Mouse (Mus musculus) olfactory bulb, adult 2 months (tissue): ENCODE data around the gene Osgepl1. TPM values are rescaled to one million over a fixed set of nuclear protein-coding genes. Genes with fewer than 3 reads are reported as not detected.
"Not testable (repeated sequence)": the region's sequence is repeated elsewhere in the genome, so short reads cannot be mapped to it uniquely, and the experiment has no call there.

ENCODE experiments used
- H3K27ac ChIP-seq: fragments of 200-500 bp; 2 replicates; pipeline ENCODE4 v1.5.1; 2012; ENCODE audit warnings: low read depth, low read length; ENCODE audit not compliant: insufficient read depth
- H3K4me1 ChIP-seq: fragments of 200-500 bp; 2 replicates; pipeline ENCODE4 v1.6.1; 2012; ENCODE audit warnings: low read length; ENCODE audit not compliant: control insufficient read depth, insufficient read depth
- H3K4me3 ChIP-seq: fragments of 200-500 bp; 2 replicates; pipeline ENCODE4 v1.5.1; 2012; ENCODE audit warnings: mild to moderate bottlenecking, low read depth, low read length, moderate library complexity; ENCODE audit not compliant: insufficient read depth
- CTCF ChIP-seq: fragments of 200-500 bp; IDR thresholded peaks from 2 replicates; pipeline ENCODE4 v1.5.1; 2012; ENCODE audit warnings: low read depth, mild to moderate bottlenecking, low read length, moderate library complexity; ENCODE audit not compliant: insufficient read depth
- POLR2A ChIP-seq: fragments of 200-500 bp; IDR thresholded peaks from 2 replicates; pipeline ENCODE4 v1.6.1; 2012; ENCODE audit warnings: mild to moderate bottlenecking, low read depth, low read length, moderate library complexity; ENCODE audit not compliant: insufficient read depth
- WGBS: fragments of 180-500 bp; shearing (Covaris S2); methylation state at CpG from one replicate; pipeline ENCODE4 v1.1.7; 2018; 5-methylcytosine and 5-hydroxymethylcytosine counted together
- polyA plus RNA-seq: library from polyadenylated mRNA; stranded (reverse); fragments of >200 nt; gene quantifications from 2 replicates; pipeline ENCODE4 v1.2.4, GENCODE M21; 2012; ENCODE audit warnings: low replicate concordance; ENCODE audit not compliant: missing spikeins, insufficient read depth, insufficient read length

The Osgepl1 gene
- polyA plus RNA-seq, 1 experiment: not detected

DNA sequence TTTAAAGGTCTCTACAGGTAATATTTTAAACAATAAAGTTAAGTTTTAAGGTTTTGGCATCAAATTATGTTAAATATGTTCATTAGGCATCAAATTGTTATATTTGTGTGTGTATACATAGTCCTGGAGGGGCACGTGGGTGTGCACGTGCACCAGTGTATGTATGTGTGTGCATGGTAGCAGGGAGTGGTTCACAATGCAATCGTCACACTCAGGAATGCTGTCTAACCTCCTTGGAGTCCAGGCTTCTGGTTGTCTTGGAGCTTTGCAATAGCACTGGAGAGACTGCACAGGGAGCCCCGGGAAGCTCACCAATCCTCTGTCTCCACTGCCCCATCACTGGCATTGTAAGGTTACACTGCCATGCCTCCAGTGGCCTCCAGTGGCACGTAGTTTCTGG, 9.8 kb downstream of the Osgepl1 start:
- TF ChIP-seq CTCF (no peak), POLR2A (no peak)
- no peaks in the 10 kb centered on the region for H3K4me1 ChIP-seq
- H3K27ac ChIP-seq: no peak overlapping the region
- H3K4me3 ChIP-seq: no peak overlapping the region
- WGBS: 95% methylated on average over 5 of the region's 5 CpGs

- WGBS: 95% methylated on average over 1 of the region's 1 CpGs
- Histone ChIP-seq H3K4me3 (no peak overlapping the region), H3K4me1 (no peaks in the 10 kb centered on the region), H3K27ac (no peak overlapping the region)
- TF ChIP-seq POLR2A: no peak
Measured at GRCm38 (mm10) chr1:53324277-53324676, 10.9 kb downstream of the Osgepl1 start.

DNA sequence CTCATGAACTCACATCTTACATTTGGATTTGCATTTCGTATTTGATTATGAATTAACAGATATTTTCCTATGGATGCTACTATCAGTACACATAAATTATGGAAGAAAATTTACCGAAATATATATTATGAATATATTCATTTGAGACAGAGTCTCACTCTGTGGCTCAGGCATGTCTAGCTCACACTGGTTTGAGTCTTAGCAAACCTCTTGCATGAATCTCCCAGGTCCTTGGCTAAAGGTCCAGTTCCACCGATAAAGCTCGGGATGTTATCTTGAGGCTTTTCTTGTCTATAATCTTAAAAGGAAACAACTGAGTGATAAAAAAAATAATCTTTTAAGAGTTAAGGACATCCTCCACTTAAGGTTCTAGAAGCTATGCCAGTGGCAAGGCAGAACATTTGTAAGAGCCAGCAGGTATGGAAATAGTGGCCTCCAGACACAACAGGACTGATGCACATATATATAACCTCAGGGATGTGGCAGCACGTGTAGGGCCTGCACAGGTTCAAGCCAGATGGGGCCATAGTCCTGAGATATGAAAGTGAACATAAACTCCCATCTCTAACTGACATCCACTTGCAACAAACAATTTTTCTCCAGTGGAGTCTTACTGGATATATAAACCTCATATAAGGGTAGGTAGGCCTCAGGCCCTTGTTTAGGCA, 11.5 kb downstream of the Osgepl1 start:
- Histone ChIP-seq H3K27ac (no peak overlapping the region), H3K4me1 (no peaks in the 10 kb centered on the region), H3K4me3 (no peak overlapping the region)
- TF ChIP-seq POLR2A (no peak), CTCF (no peak)
- WGBS: 94% methylated on average over 5 of the region's 5 CpGs

GRCm38 (mm10) chr1:53333527-53333926, 20.1 kb downstream of the Osgepl1 start:
- H3K4me3 ChIP-seq, H3K4me1 ChIP-seq, H3K27ac ChIP-seq: not testable (repeated sequence)
- WGBS: 91% methylated on average over 5 of the region's 5 CpGs

DNA sequence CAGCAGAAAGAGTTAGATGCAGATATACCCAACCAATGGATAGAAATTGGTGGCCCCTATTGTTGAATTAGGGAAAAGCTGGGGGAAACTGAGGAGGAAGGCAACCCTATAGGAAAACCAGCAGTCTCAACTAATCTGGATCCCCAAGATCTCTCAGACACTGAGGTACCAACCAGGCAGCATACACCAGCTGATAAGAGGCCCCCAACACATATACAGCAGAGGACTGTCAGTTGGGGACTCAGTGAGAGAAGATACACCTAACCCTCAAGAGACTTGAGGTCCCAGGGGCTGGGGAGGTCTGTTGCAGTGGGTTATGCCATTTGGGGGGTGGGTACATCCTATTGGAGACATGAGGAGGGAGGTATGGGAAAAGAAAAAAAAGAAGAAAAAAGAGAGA, 22.0 kb downstream of the Osgepl1 start:
- no peak overlapping the region for H3K27ac ChIP-seq
- TF ChIP-seq POLR2A: no peak
- no peak overlapping the region for H3K4me3 ChIP-seq
- no peaks in the 10 kb centered on the region for H3K4me1 ChIP-seq

DNA sequence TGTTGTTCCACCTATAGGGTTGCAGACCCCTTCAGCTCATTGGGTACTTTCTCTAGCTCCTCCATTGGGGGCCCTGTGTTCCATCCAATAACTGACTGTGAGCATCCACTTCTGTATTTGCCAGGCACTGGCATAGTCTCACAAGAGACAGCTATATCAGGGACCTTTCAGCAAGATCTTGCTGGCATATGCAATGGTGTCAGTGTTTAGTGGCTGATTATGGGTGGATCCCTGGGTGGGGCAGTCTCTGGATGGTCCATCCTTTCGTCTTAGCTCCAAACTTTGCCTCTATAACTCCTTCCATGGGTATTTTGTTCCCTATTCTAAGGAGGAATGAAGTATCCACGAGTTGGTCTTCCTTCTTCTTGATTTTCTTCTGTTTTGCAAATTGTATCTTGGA, 24.0 kb downstream of the Osgepl1 start:
- 62% methylated on average over 2 of the region's 2 CpGs for WGBS
- H3K4me3 ChIP-seq, H3K27ac ChIP-seq, H3K4me1 ChIP-seq: not testable (repeated sequence)

GRCm38 (mm10) chr1:53341071-53341470, 27.6 kb downstream of the Osgepl1 start:
- no peaks in the 10 kb centered on the region for H3K4me1 ChIP-seq
- no peak overlapping the region for H3K27ac ChIP-seq
- WGBS: 95% methylated on average over 2 of the region's 2 CpGs
- H3K4me3 ChIP-seq: no peak overlapping the region
- TF ChIP-seq CTCF (no peak), POLR2A (no peak)

GRCm38 (mm10) chr1:53352327-53353261, 39.2 kb downstream of the Osgepl1 start, which contains the start of the genes Asdurf, Gm28551 and Asnsd1:
Gene Asdurf, minus strand, starts transcription at chr1:53352619.
Gene Gm28551, minus strand, starts transcription at chr1:53352667.
Gene Asnsd1, minus strand, starts transcription at chr1:53352752.
- peak within 1 kb of the TSS; percentile 97 for H3K4me3 ChIP-seq
- WGBS: under 1% methylated on average over 44 of the region's 44 CpGs
- H3K4me1 ChIP-seq: no peaks in the 10 kb centered on the region
- peak within 1 kb of the TSS; percentile 47 for H3K27ac ChIP-seq
- TF ChIP-seq CTCF (no peak), POLR2A (peak; percentile 95)

GRCm38 (mm10) chr1:53358988-53359387, 45.6 kb downstream of the Osgepl1 start:
- no peak overlapping the region for H3K27ac ChIP-seq
- TF ChIP-seq CTCF (no peak), POLR2A (no peak)
- no peaks in the 10 kb centered on the region for H3K4me1 ChIP-seq
- H3K4me3 ChIP-seq: no peak overlapping the region

Other genes starting within 250 kb of the Osgepl1 start
- gene 1700019A02Rik, start 126.0 kb upstream of the Osgepl1 start, polyA plus RNA-seq: not detected in 2 replicates
- gene Pms1, start 16.6 kb upstream of the Osgepl1 start, polyA plus RNA-seq: not detected in 2 replicates
- gene Ormdl1, start 16.5 kb upstream of the Osgepl1 start, polyA plus RNA-seq: not detected in 2 replicates
- not detected in 2 replicates for gene Gm28778, start 16.5 kb upstream of the Osgepl1 start, polyA plus RNA-seq
- not detected in 2 replicates for gene Asdurf, start 39.0 kb downstream of the Osgepl1 start, polyA plus RNA-seq
- not detected in 2 replicates for gene Gm28551, start 39.0 kb downstream of the Osgepl1 start, polyA plus RNA-seq
- not detected in 2 replicates for gene Asnsd1, start 39.1 kb downstream of the Osgepl1 start, polyA plus RNA-seq